Mouse (Mus musculus): Measurements from ENCODE around the gene Xxylt1. TPM values are rescaled to one million over a fixed set of nuclear protein-coding genes. Genes with fewer than 3 reads are reported as not detected.

Xxylt1 gene
- total RNA-seq, 2 experiments from 2014 or later: 17.2 to 19.6 TPM

DNA sequence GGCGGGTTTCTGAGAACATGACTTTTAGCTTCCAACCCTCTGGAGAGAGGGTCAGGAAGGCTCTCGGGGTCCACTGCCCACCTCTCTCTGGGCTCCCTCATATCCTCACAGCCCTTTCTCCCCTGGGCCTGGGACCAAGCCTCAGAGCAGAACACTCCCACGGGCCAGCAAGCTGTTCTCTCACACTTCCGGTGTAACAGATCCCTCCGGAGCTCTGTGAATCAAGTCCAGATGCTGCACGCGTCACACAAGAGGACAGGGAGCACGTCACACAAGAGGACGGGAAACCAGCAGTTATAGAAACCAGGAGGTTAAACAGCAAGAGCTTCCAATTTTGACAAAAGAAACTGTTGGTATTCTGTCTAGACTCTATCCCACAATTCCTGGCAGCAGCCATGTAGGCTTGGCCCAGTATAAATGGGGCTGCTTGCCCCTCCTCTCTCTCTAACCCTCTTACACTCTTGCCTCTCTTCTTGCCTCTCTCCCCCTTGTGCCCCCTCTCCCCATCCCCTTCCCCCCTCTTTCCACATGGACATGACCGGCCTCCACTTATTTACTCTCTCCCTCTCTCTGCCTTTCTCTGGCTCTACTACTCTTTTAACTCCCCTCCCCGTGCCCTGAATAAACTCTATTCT lies 19.9 kb downstream of the Xxylt1 start:
- no peak for DNase-seq (ENCODE audit: low spot score in 2 of 2)

DNA sequence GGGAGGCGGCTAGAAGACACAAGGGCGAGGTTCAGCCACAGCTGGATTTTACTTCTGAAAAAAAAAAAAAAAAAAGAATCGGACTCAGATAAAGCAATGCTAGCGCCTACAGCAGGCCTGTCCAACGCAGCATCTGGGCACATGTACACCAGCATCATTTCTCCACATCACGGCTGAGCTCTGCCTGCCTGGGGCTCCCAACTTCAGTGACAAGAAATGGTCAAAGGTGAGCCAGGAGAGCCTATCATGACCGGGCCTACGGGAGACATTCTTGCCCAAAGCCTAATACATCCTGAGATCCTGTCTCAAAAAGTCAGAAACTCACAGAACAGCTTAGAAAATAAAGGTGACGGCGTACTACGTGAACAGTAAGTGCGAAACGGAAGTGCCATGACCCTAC lies 20.5 kb downstream of the Xxylt1 start:
- no peak for DNase-seq (ENCODE audit: low spot score in 2 of 2)

DNA sequence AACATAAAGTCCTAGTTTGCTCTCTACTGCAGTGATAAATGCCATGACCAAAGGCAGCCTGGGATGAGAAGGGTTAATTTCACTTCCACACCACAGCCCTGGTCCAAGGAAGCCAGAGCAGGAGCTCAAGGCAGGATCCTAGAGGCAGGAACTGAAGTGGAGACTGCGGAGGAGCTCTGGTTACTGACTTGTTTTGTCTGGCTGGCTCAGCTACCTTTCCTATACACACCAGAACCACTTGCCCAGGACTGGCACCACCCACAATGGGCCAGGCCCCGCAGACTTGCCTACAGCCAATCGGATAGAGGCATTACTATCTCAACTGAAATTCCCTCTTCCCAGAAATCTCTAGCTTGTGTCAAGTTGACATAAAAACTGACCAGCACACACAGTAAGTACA lies 21.0 kb downstream of the Xxylt1 start:
- DNase-seq (ENCODE audit: low spot score in 2 of 2): no peak

DNA sequence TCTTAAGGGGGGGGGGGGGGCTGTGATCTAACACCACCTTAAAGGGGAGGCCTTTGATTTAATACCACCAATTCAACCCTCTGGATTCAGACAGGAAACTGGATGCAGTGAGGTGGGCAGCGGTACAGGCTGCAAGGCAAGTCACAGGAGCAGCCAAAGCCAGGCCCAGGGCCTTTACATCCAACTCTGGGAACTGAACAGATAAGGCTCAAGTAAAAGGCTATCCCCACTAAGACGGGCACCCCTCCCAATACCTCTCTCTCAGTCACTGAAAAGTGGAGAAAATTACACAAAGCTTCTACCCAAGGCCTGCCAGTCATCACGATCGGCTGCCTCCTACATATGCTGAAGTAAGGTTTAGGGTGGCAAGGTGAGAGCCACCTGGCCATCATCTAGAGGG lies 21.5 kb downstream of the Xxylt1 start:
- DNase-seq (ENCODE audit: low spot score in 2 of 2): no peak

DNA sequence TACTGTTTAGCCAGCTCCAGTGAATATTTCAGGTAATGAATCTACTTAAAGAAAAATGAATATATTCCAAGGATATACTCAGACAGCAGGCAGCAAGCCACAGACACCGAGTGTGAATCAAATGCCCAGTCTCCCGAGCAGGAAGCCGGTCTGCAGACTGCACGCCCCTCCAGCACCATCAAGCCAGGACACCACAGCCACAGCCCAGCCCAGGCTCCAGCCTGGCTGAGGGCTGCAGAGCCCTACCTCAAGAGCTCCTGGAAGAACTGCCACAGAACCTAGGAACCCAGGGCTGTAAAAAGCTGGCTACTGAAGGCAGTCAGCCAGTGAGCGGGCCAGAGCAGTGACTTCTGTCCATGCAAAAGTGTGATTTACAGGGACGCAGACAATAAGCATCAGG lies 28.4 kb downstream of the Xxylt1 start:
- DNase-seq (ENCODE audit: low spot score in 2 of 2): no peak

DNA sequence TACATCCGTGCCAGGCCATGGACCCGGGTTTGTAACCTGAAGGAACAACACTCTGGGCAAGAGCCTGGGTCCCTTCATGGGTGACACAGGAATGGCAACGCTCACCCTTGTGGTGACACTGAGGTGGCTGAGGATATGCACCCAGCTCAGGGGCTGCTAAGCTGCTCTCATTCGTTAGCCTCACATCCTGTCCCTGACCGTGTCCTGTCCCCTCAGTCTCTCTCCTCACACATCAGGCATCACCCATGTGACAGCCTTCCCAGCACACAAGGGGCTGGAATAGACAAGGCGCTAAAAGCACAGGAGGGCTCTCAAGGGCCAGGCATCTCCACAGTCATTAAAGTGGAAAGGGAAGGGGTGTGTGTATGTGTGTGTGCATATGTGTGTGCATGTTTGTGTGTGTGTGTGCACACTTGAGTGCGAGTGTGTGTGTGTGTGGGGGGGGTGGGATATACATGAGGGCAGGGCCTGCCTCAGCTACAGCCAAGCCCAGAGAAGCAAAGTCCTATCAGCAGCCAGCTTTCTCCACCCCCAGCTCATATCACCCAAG lies 29.0 kb downstream of the Xxylt1 start:
- no peak for DNase-seq (ENCODE audit: low spot score in 2 of 2)

DNA sequence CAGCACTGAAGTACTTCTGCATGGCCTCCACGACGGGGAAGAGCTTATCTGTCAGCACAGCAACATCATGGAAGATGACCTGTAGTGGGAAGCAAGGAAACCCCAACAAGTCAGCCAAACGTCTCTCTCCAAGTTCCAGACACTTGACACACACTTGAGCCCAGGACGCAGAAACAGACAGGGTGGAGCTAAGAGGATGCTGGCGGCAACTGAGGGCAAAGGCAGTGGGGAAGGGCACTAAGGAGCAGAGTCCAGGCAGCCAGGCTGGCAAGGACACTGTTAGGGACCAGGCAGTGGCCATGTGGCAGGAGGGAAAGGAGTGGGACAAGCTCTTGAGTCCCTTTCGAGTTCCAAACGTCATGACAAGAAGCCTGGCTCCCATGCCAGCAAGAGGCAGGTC lies 30.5 kb downstream of the Xxylt1 start:
- no peak for DNase-seq (ENCODE audit: low spot score in 2 of 2)

DNA sequence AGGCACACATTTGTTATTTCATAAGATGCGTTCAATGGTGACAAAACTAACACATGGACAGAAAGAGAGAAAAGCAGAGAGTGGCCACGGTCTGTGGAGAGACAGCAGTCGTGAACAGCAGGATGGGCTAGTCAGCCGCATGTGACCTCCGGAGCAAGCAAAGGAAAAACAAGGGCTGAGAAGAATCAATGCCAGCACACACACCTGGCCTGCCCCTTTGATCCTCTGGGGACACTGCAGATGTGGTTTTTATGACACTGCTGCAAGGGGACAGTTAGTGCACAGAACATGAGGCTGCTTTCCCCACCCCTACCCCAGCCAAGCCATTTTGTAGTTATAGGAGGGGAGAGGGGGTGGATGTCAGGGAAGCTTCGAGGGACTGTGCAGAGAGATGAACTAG lies 33.0 kb downstream of the Xxylt1 start:
- DNase-seq (ENCODE audit: low spot score in 2 of 2): no peak

DNA sequence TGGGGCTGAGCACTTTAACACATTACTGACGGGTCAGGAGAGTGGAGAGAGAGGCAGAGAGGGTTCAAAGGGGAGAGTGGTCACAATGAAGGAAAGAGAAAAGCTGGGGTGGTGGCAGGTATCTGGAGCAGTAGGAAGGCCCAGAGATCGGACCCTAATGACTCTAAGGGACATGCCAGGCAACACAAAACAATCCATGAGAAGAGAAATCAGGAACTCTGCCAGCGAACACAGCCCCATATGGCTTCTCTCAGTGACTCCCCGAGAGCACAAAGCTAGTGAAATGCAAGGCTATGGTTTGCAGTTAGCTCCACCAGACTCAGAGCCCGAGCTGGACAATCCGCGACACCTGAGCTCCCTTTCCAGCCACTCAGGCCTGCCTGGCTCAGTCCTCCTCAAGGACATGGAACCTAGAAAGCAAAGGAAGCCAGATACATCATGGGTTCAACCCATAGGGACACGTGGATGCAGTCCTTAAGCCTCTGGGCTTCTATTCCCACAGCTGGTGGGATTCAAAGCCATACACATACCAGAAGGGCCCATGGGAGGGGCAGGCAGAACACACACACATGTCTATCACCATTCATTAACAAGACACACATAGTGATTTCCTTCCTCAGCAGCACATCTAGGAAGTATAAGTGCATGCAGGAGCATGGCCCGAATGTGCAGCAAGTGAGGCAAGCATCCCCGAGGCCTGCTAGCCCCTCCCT lies 33.9 kb downstream of the Xxylt1 start:
- DNase-seq (ENCODE audit: low spot score in 2 of 2): peak in 1 of 2 experiments; percentile 66

DNA sequence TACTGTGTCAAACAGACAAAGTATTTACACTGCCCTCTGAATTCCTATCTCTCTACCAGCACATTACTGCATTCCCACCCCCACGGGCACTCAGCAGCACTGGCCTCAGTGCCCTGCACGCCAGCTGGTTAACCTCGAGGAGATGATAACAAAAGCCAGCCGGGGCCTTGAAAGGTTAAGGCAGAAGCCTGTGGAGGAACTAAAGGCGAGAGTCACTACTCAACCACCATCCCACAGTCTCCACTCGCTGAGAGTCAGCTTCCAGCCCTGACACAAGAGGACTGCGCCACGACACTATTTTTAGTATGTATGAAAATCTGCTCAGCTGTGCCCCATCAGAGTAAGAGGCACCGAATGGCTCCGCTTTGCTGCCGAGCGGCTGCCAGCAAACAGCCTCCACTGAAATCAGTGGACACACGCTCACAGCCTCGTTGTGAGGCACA lies 35.0 kb downstream of the Xxylt1 start:
- peak; percentile 35 to 59 for DNase-seq (ENCODE audit: low spot score in 2 of 2)

DNA sequence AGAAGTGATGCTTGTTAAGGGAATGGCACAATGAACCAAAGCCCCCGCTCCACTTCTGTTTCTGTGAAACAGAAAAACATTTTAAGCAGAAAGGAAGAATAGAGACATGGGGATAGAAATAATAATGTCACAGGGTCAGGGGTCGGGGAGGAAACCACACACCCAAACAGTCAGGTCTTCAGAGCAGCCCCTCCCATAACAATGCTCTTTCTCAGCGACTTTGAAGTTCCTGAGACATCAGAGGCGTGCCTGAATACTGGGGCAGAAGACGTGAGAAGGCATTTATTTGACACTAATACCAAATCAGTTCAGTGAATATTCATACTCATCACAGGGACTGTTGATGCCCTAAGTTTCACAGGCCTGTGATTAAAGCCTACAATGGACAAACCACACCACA lies 36.0 kb downstream of the Xxylt1 start:
- no peak for DNase-seq (ENCODE audit: low spot score in 2 of 2)

DNA sequence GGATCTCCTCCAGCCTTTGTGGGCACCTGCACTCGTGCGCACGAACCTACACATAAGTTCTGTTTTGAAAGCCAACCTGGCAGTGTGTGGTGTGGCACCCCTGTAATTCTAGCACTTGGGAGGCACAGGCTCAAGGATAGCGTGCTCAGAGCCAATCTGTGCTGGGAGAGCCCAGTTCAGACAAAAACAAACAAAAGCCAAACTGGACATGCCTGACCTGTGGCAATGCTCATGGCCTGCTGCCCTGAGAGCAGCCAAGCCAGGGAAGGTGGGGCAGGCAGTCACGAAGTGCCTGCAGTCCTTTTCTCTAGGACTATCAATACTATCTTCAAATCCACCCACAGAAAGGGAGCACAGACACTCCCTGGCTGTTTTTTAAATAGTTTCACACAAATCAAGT lies 38.1 kb downstream of the Xxylt1 start:
- DNase-seq (ENCODE audit: low spot score in 2 of 2): no peak

DNA sequence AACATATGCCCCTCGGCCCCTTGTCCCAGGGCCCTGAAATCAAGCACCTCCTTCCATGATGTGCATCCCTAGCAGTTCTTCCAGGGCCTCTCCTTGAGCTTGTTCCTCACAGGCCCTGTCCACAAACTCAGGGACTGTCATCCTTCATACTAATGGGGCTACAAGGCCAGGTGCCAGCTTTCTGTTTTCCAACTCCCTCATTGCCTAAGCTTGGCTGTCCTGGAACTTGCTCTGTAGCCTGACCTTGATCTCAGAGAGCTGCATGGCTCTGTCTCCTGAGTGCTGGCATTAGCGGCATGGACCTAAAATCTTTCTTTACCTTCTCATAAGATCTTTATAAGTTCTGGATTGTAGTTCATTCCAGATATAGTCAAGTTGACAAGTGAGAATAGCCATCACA lies 39.7 kb downstream of the Xxylt1 start:
- no peak for DNase-seq (ENCODE audit: low spot score in 2 of 2)

DNA sequence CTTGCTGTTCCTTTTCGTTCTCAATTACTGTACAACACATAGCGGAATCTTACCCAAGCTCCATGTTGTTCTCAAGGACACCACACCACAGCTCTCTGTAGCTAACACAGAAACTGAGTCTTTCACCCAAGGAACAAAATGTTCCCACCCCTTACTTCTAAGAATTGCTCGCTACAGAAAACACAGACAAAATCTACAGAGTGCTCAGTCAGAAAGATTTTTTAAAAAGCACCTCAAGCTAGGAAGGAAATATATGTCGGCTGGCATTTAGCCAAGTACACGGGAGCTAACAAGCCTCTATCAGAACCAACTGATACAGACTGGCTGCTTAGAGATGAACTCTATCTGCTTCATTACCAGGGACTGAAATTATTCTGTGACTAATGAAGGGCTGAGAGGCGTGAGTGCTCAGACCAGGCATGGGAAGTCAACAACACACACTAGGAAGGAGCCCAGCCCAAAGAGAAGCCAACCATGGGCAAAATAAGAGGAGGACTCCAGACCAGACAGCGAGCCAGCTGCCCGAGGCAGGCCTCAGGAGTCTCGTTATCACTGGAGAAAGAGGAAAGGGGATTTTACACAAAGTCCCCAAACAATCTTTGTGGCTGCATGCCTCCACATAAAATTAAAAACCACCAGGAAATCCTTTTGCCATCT lies 41.3 kb downstream of the Xxylt1 start:
- no peak for DNase-seq (ENCODE audit: low spot score in 2 of 2)

DNA sequence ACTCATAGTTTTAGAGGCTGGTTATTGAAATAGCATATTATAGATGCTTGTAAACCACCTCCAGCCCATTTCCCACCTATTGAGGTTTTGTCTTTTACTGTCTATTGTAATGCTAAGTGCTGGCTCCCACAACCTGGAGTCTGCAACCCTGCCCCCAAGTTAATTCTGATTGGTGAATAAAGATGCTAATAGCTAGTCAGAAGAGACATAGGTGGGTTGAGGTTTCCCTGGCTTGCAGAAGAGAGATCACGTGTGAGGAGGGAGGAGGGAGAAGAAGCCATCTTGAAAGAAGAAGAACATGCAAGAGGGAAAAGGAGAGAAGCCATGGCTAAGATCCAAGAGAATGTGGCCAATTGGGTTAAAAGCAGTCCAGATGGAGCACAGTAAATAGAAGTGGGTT lies 43.8 kb downstream of the Xxylt1 start:
- no peak for DNase-seq (ENCODE audit: low spot score in 2 of 2)

DNA sequence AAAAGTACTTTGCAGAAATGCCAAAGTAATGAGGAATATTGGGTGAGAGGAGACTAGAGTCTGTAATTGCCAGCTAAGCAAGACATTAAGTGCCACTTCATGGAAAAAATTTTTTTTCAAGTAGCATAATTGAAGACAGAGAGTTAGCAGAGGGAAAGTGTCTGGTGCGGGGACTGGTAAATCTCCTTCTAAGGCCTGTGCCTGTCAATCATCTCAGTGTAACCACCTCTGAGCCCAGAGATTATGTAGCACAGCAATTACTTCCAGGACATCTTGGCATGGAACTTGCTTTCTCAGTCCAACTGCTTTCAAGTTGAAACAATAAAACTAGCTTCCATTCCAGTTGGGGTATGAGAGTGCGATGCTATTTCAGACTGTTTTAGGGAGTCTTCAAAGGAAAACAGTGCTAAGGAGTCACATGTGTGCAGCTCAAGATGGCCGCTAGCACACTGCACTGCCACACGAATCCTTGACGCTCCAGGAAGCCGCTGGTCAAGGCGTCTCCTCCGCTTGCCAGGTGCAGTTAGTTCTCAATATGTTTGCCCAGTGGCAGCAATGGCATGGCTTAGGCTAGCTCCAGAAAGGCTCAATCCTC lies 45.5 kb downstream of the Xxylt1 start:
- DNase-seq (ENCODE audit: low spot score in 2 of 2): no peak

DNA sequence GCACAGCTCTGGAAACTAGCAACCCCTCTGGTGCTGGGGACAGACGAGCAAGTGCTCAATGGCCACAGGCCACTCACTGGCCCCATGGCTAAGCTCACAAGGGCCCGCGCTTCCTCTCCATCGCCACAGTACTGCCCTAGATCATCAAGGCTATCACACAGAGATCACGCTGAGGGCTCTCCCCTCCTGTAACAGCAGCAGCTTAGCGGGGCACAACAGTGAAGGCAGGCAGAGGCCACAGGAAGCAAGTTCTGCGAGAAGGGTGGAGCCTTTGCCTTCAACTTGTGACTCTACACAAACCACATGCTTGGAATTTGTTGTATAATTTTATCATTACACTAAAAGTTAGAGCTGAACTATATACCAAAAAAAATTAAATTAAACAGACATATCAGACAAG lies 46.0 kb downstream of the Xxylt1 start:
- DNase-seq (ENCODE audit: low spot score in 2 of 2): no peak

DNA sequence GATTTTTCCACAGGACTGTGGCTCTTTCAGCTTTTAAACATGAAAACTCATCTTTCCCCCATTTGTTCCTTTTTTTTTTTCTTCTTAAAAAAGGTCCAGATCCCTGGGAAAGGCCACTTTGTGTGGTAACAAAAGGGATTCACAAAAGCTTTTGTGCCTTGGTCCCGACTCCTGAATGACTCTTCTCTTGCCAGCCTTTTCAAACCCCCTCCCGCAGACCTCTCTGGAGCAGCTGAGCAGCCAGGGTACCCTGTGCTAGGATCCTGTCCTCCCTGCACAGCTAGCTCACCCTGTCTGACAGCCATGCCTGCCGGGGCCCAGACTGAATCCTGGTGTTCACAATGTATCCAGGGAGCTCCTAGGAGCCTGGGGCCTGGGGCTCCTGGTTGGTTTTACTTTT lies 47.2 kb downstream of the Xxylt1 start:
- DNase-seq (ENCODE audit: low spot score in 2 of 2): no peak

DNA sequence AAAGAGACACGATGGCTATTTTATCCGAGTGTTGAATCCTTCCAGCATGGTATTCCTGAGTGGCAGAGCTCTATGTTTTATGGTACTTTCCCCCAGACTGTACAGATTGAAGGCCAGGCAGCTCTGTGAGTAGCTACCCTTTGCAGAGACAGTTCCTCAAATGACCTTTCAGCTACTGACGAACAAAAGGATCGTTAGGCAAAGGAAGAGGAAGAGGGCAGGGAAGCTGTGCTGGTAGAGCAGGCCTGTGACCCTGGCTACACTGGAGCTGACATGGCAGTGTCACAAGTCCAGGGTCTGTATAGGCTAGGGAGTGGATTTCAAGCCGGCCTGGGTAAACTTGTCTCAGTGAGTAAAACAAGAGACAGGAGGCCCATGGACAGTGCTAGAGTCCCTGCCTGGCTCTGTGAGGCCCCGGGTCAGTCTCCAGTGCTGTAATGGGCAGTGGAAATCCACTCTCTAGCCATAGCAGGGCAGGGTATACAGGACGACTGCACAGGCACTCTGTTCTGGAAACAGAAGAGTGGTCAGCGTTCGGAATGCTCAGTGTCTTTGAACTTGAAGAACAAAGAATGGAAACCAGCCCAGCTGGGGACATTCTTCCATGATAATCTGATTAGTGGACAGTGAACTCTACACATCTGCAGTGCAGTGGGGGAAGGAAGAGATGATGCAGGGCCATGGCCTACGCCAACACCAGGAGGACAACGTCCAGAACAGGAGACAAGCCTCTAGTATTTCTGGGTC lies 51.3 kb downstream of the Xxylt1 start:
- DNase-seq (ENCODE audit: low spot score in 2 of 2): no peak

DNA sequence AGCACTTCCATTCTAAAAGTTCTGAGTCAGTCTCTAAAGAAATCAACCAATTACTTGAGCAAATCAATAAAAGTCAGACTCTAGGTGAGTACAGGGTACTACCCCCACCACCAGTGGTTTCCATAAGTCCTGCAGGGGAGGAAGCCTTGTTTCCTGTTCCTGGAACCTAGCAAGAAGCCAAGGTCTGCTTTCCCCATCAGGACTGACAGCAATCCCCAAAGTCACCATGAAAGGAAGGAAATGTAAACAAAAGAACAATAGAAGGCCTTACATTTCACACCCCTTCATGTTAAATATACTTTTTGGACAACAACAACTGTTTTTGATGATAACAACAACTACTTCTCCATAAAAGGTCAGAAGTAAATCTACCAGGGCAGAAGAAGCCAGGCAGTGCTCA lies 53.6 kb downstream of the Xxylt1 start:
- no peak for DNase-seq (ENCODE audit: low spot score in 2 of 2)

DNA sequence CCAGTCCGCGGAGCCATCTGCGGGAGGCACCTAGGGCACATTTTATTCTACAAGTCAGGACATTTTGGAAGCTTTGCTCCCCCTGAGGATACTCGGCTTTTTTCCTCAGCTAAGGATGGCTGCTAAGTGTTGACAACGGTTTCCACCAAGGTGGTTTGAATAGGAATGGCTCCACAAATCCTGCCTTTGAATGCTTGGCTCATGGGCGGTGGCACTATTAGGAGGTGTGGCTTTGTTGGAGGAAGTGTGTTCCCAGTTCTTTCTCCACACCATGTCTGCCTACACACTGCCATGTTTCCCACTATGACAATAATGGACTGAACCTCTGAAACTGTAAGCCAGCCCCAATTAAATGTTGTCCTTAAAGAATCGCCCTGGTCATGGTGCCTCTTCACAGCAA lies 55.7 kb downstream of the Xxylt1 start:
- DNase-seq (ENCODE audit: low spot score in 2 of 2): no peak
